Mouse (Mus musculus): ENCODE measurements around the gene 2810459M11Rik. TPM values are rescaled to one million over a fixed set of nuclear protein-coding genes. Genes with fewer than 3 reads are reported as not detected.

Gene 2810459M11Rik
- polyA plus RNA-seq (2014; fragmentation: Illumina TruSeq; extraction: RNeasy Lipid Tissue Mini Kit (QIAGEN cat#74804); ENCODE audit: low read depth, low replicate concordance), result 0.13 TPM

GRCm38 (mm10) chr1:86045848-86046805, at the start of gene 2810459M11Rik:
2810459M11Rik (plus strand) TSS chr1:86045863.

DNA sequence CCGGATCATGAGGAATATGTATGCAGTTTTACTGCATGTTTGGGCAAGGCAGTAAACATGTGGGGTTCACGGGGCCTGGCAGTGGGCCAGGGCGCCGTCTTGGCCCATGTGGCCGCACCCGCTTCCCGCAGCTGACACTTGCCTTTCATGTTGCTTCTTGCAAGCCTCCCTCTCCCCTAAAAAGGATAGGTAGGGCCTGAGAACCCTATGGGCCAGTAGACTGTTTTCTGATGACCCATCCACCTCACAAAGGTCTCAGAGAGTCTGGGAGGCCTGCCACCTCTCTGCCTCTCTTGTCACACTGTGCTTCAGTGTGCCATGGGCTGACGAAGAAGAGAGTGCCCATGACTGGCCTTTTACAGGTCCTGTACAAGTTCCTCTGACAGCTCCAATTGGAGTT, 29.1 kb upstream of the 2810459M11Rik start, which contains the start of gene Spata3:
Gene Spata3 (plus strand): TSS at position 301 of the 400 bp plus-strand sequence.

DNA sequence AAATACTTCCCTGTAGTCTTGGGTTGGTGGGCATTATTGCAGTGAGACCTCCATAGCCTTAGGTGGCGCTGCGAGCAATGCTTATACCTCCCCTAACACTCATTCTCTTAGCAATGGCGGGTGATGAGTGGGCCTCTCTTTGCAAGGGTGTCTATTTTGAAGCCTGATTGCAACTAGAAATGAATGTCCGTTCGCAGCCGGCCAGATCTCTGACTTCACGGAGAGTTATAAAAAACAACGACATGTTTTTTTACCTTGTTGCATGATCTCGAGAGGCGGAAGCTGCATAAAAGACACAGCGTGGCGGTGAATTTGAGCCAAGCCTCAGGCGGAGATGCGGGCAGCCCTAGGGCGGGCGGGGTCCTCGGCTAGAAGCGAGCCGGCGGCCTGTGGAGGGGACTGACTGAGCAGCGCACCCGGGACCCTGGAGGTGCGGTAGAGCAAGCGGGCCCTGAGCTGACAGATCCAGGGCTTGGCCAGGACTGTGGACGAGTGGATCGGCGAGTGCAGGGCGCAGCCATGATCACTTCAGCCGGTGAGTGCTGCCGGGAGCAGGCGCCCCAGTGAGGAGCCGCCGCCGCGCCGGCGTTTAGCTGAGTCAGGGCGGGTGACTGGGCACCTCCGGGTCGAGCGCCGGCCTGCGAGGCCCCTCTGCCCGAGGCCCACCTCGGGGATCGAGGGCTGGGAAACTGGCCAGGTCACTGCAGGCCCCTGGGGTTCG, 18.8 kb downstream of the 2810459M11Rik start, which contains the start of gene Psmd1:
Gene Psmd1 (plus strand): TSS at position 117 of the 721 bp plus-strand sequence.

Other genes starting within 250 kb of the 2810459M11Rik start
- 3.9 TPM for gene Itm2c, start 151.6 kb upstream of the 2810459M11Rik start, polyA plus RNA-seq (2014; fragmentation: Illumina TruSeq; extraction: RNeasy Lipid Tissue Mini Kit (QIAGEN cat#74804); ENCODE audit: low read depth, low replicate concordance)
- 1.1 TPM for gene 4933407L21Rik, start 117.4 kb upstream of the 2810459M11Rik start, polyA plus RNA-seq (2014; fragmentation: Illumina TruSeq; extraction: RNeasy Lipid Tissue Mini Kit (QIAGEN cat#74804); ENCODE audit: low read depth, low replicate concordance)
- gene Gpr55, start 84.9 kb upstream of the 2810459M11Rik start, polyA plus RNA-seq (2014; fragmentation: Illumina TruSeq; extraction: RNeasy Lipid Tissue Mini Kit (QIAGEN cat#74804); ENCODE audit: low read depth, low replicate concordance), result 7.4 TPM
- 151 TPM for gene Spata3, start 29.0 kb upstream of the 2810459M11Rik start, polyA plus RNA-seq (2014; fragmentation: Illumina TruSeq; extraction: RNeasy Lipid Tissue Mini Kit (QIAGEN cat#74804); ENCODE audit: low read depth, low replicate concordance)
- gene Psmd1, start 18.5 kb downstream of the 2810459M11Rik start, polyA plus RNA-seq (2014; fragmentation: Illumina TruSeq; extraction: RNeasy Lipid Tissue Mini Kit (QIAGEN cat#74804); ENCODE audit: low read depth, low replicate concordance), result 108 TPM
- gene Htr2b, start 66.1 kb downstream of the 2810459M11Rik start, polyA plus RNA-seq (2014; fragmentation: Illumina TruSeq; extraction: RNeasy Lipid Tissue Mini Kit (QIAGEN cat#74804); ENCODE audit: low read depth, low replicate concordance), result 0.18 TPM
- gene Gm21972, start 87.8 kb downstream of the 2810459M11Rik start, polyA plus RNA-seq (2014; fragmentation: Illumina TruSeq; extraction: RNeasy Lipid Tissue Mini Kit (QIAGEN cat#74804); ENCODE audit: low read depth, low replicate concordance), result not detected
- gene Armc9, start 108.9 kb downstream of the 2810459M11Rik start, polyA plus RNA-seq (2014; fragmentation: Illumina TruSeq; extraction: RNeasy Lipid Tissue Mini Kit (QIAGEN cat#74804); ENCODE audit: low read depth, low replicate concordance), result 70.4 TPM